Mouse (Mus musculus) neural tube, embryonic 14.5 days (tissue): ENCODE measurements around the gene Slc6a18. TPM values are rescaled to one million over a fixed set of nuclear protein-coding genes. Genes with fewer than 3 reads are reported as not detected.

Experiments used
- ATAC-seq: fragments of 200-750 bp; cut with Nextera tagmentation; 2 replicates; pipeline ENCODE4 v1.8.0; 2017; ENCODE audit warnings: low read depth, mild to moderate bottlenecking, moderate TSS enrichment, moderate library complexity
- H3K27ac ChIP-seq: fragments of 300-500 bp; sonication (generic); 2 replicates; pipeline ENCODE4 v1.5.1; 2014; ENCODE audit warnings: low read depth, mild to moderate bottlenecking, control low read depth, low read length, moderate library complexity, mixed read lengths
- H3K27me3 ChIP-seq: fragments of 300-500 bp; sonication (generic); 2 replicates; pipeline ENCODE4 v1.6.1; 2014; ENCODE audit warnings: low read length; ENCODE audit not compliant: control insufficient read depth, insufficient read depth
- H3K36me3 ChIP-seq: fragments of 300-500 bp; sonication (generic); 2 replicates; pipeline ENCODE4 v1.6.1; 2014; ENCODE audit warnings: low read length, mixed read lengths; ENCODE audit not compliant: control insufficient read depth, insufficient read depth
- H3K4me1 ChIP-seq: fragments of 300-500 bp; sonication (generic); 2 replicates; pipeline ENCODE4 v1.6.1; 2014; ENCODE audit warnings: low read length; ENCODE audit not compliant: control insufficient read depth, insufficient read depth
- H3K4me2 ChIP-seq: fragments of 300-500 bp; sonication (generic); 2 replicates; pipeline ENCODE4 v1.6.1; 2014; ENCODE audit warnings: mild to moderate bottlenecking, low read depth, low read length, control low read depth
- H3K4me3 ChIP-seq: fragments of 300-500 bp; sonication (generic); 2 replicates; pipeline ENCODE4 v1.5.1; 2014; ENCODE audit warnings: low read depth, low read length, control low read depth, mixed read lengths
- H3K9ac ChIP-seq: fragments of 300-500 bp; sonication (generic); replicated peaks from 2 replicates; pipeline ENCODE4 v1.6.1; 2014; ENCODE audit warnings: low read depth, mild to moderate bottlenecking, control low read depth, low read length, mixed read lengths
- H3K9me3 ChIP-seq: fragments of 300-500 bp; sonication (generic); 2 replicates; pipeline ENCODE4 v1.6.1; 2016; ENCODE audit warnings: low read length; ENCODE audit not compliant: control insufficient read depth
- WGBS: fragments of 180-500 bp; shearing (Covaris S2); extraction: QIAGEN DNeasy Blood & Tissue Kit; methylation state at CpG from one replicate; pipeline ENCODE4 v1.1.7; 2014; 5-methylcytosine and 5-hydroxymethylcytosine counted together
- polyA plus RNA-seq: library from polyadenylated mRNA; unstranded; fragments of >200 nt; fragmentation: Nextera tagmentation; extraction: Ambion mirVana; gene quantifications from 2 replicates; pipeline ENCODE4 v1.2.1, GENCODE M21; 2014

Slc6a18 gene
- polyA plus RNA-seq, 1 experiment from 2014 or later: not detected

DNA sequence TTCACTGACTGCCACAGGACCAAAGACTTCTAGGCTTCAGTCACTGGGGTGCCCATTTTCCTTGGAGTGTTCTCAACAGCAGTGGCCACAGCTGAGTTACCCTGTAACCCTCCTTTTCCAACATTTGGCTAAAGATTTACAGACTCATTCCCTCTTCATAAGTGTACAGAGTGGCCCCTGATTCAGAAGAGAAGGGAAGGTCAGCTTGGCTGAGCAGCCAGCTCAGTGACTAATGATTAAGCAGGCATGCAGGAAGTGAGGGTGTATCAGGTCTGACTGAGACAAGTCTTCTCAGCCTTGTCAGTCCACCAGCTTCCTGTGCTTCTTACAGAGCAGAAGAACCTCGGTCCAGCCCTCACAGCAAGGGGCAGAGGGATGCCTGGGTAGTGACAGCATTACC lies 2.6 kb upstream of the Slc6a18 start:
- Histone ChIP-seq H3K9me3 (no peaks in the 10 kb centered on the region), H3K27me3 (no peaks in the 10 kb centered on the region), H3K4me1 (no peaks in the 10 kb centered on the region), H3K4me3 (no peak overlapping the region), H3K4me2 (no peak overlapping the region), H3K36me3 (no peaks in the 10 kb centered on the region), H3K27ac (no peak overlapping the region), H3K9ac (no peak overlapping the region)
- no peak for ATAC-seq
- 38% methylated on average over 1 of the region's 1 CpGs for WGBS

DNA sequence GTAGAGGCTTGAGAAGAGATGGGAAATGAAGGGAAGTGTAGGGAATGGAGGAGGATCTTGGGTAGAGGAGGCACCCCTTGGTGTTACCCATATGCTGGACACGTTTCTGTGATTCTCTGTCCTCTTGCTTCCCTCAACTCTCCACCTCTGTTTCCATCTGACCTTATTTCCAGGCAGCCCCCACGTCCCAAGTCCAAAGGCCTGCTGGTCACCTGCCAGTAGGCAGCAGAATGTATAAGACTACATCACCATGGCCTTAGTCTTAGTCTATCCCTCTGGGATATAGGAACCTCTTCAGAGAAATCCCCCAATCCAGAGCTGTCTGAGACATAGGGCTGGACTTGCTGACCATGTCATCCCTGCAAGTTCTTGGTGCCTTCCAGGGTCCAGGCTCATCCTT lies 1.5 kb upstream of the Slc6a18 start:
- WGBS: 79% methylated on average over 2 of the region's 2 CpGs
- no peak overlapping the region for H3K4me3 ChIP-seq
- ATAC-seq: no peak
- H3K36me3 ChIP-seq: no peaks in the 10 kb centered on the region
- H3K27me3 ChIP-seq: no peaks in the 10 kb centered on the region
- no peak overlapping the region for H3K4me2 ChIP-seq
- H3K9ac ChIP-seq: no peak overlapping the region
- H3K9me3 ChIP-seq: no peaks in the 10 kb centered on the region
- no peaks in the 10 kb centered on the region for H3K4me1 ChIP-seq
- no peak overlapping the region for H3K27ac ChIP-seq

DNA sequence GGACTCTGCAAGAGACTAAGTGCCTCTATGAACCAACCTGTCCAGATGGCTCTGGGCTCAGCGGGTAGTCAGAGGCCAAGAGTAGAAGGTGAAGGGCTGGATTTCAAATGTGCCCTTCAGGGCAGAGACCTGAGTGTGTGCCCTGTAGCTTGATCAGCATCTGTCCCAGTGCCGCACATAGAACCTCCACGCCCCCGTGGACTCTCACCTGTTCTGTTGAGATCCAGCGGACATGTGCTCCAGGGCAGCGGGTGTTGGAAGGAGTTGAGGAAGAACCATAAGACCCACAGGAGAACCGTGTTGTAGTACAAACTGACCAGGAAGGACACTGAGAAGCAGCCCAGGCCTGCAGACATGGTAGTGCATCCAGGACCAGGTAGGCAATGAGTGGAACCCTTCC lies 2.7 kb downstream of the Slc6a18 start:
- no peak overlapping the region for H3K4me2 ChIP-seq
- no peak for ATAC-seq
- no peak overlapping the region for H3K27ac ChIP-seq
- H3K36me3 ChIP-seq: no peaks in the 10 kb centered on the region
- no peak overlapping the region for H3K4me3 ChIP-seq
- H3K9ac ChIP-seq: no peak overlapping the region
- no peaks in the 10 kb centered on the region for H3K4me1 ChIP-seq
- no peaks in the 10 kb centered on the region for H3K9me3 ChIP-seq
- no peaks in the 10 kb centered on the region for H3K27me3 ChIP-seq
- 93% methylated on average over 7 of the region's 7 CpGs for WGBS

- WGBS: 64% methylated on average over 2 of the region's 2 CpGs
- no peak overlapping the region for H3K9ac ChIP-seq
- H3K27ac ChIP-seq: no peak overlapping the region
- no peaks in the 10 kb centered on the region for H3K4me1 ChIP-seq
- no peaks in the 10 kb centered on the region for H3K27me3 ChIP-seq
- no peak overlapping the region for H3K4me3 ChIP-seq
- H3K9me3 ChIP-seq: no peaks in the 10 kb centered on the region
- H3K36me3 ChIP-seq: no peaks in the 10 kb centered on the region
- H3K4me2 ChIP-seq: no peak overlapping the region
- no peak for ATAC-seq
Observed at GRCm38 (mm10) chr13:73660163-73660695, 17.6 kb downstream of the Slc6a18 start.

DNA sequence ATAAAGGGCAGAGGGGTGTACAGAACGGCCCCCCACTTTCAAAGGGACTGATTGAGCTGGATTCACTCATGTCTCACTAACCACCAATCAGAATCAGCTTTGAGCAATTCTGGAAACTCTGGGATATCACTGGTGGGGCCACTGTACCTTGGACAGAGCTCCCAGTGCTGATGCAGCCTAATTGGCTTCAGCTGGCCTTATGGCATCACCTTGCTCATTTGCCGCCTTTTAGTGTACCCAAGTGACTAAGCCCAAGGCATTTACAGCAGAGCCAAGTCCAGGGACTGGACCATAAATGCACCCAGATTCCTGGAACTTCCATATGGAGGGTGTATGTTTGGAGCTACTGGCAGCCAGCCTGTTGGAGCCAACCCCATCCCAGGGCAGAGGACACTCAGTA lies 18.9 kb downstream of the Slc6a18 start:
- H3K27me3 ChIP-seq: no peaks in the 10 kb centered on the region
- no peak overlapping the region for H3K4me3 ChIP-seq
- H3K4me1 ChIP-seq: no peaks in the 10 kb centered on the region
- no peak overlapping the region for H3K27ac ChIP-seq
- H3K9ac ChIP-seq: no peak overlapping the region
- no peak overlapping the region for H3K4me2 ChIP-seq
- no peak for ATAC-seq
- 45% methylated on average over 2 of the region's 2 CpGs for WGBS
- no peaks in the 10 kb centered on the region for H3K9me3 ChIP-seq
- no peaks in the 10 kb centered on the region for H3K36me3 ChIP-seq

DNA sequence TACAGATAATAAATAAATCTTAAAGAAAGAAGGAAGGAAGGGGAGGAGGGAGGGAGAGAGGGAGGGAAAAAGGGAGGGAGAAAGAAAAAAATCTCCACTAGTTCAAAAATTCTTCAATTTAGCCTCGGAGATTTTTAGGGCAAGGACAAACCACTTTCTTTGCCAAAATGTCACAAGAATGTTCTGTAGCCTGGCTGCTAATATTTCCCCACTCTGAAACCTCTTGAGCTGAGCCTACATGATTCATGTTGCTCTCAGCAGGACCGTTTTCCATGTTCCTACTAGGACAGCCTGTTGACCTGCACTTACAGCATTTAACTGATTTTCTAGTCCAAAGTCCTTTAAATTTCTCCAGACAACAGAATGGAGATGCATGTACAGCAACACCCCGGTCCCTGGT lies 22.8 kb downstream of the Slc6a18 start:
- no peak for ATAC-seq
- Histone ChIP-seq H3K9me3 (no peaks in the 10 kb centered on the region), H3K4me3 (no peak overlapping the region), H3K9ac (no peak overlapping the region), H3K4me1 (no peaks in the 10 kb centered on the region), H3K4me2 (no peak overlapping the region), H3K36me3 (no peaks in the 10 kb centered on the region), H3K27me3 (no peaks in the 10 kb centered on the region), H3K27ac (no peak overlapping the region)
- 81% methylated on average over 3 of the region's 3 CpGs for WGBS

- H3K27ac ChIP-seq: no peak overlapping the region
- H3K9me3 ChIP-seq: no peaks in the 10 kb centered on the region
- no peak for ATAC-seq
- H3K9ac ChIP-seq: no peak overlapping the region
- H3K27me3 ChIP-seq: no peaks in the 10 kb centered on the region
- WGBS: 85% methylated on average over 3 of the region's 3 CpGs
- no peak overlapping the region for H3K4me2 ChIP-seq
- no peaks in the 10 kb centered on the region for H3K36me3 ChIP-seq
- no peak overlapping the region for H3K4me3 ChIP-seq
- H3K4me1 ChIP-seq: no peaks in the 10 kb centered on the region
Observed at GRCm38 (mm10) chr13:73653266-73653665, 24.6 kb downstream of the Slc6a18 start.

DNA sequence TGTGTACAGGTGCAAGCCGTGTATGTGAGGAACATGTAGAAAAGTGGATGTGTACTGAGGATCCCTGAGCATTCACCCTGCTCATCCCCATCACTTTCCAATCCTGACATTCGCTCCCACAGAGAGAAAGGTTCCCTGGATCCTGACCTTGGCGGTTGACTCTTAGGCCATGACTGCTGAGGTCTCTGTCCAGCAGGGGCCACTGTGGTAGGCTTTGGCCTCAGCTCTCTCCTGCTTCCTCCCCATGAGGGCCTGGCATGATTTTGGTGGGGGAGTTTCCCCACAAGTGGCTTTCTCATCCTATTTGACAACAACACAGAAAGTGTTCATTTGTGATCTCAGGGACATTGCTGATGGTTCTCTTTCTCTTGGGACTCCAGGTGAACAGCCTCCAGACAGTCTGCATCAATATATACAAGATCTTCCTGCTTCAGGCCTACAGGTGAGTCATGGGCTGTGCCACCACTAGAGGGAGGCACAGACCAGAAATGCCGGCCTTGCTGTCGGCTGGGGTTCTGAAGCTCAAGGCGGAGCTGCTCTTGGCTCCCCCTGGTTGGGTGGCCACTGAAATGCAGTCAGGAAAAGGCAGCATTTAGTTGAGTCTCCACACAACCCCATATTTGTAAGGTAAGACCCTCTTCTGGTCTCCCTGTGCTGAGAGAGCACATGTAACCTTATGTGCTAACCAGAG lies 31.3 kb downstream of the Slc6a18 start:
- 40% methylated on average over 6 of the region's 6 CpGs for WGBS
- Histone ChIP-seq H3K9me3 (no peaks in the 10 kb centered on the region), H3K4me3 (no peak overlapping the region), H3K36me3 (no peaks in the 10 kb centered on the region), H3K4me2 (no peak overlapping the region), H3K9ac (no peak overlapping the region), H3K4me1 (no peaks in the 10 kb centered on the region), H3K27me3 (no peaks in the 10 kb centered on the region), H3K27ac (no peak overlapping the region)
- ATAC-seq: peak; percentile 75

GRCm38 (mm10) chr13:73641296-73641695 lies 36.5 kb downstream of the Slc6a18 start:
- Histone ChIP-seq H3K4me1 (no peaks in the 10 kb centered on the region), H3K4me2 (no peak overlapping the region), H3K36me3 (no peaks in the 10 kb centered on the region), H3K9ac (no peak overlapping the region), H3K27ac (no peak overlapping the region), H3K4me3 (no peak overlapping the region), H3K27me3 (no peaks in the 10 kb centered on the region), H3K9me3 (no peaks in the 10 kb centered on the region)
- 88% methylated on average over 4 of the region's 4 CpGs for WGBS
- no peak for ATAC-seq
